In genomic region chr2:117408241-117408640, GRCm38 (mm10) we compare ENCODE assay signal across 24 mouse cellular contexts.
DNase-seq lines count a peak whose midpoint lies in the region; ATAC-seq lines count a peak whose summit lies in the region.
"Had no signal": no experiment of that assay in that cellular context is flagged by ENCODE, and none has a peak within 500 bp of the region (broad histone marks: within the 10 kb centered on the region; RNA-seq: fewer than 3 reads in every experiment).

No protein-coding gene starts in this region.

- H3K9ac ChIP-seq in forebrain, embryonic 11.5 days (ENCODE audit: low read length): no peak overlapping the region
- H3K9ac ChIP-seq: embryonic facial prominence, embryonic 12.5 days; forebrain, embryonic 12.5 days; heart, embryonic 15.5 days; hindbrain, embryonic 12.5 days; intestine, embryonic 15.5 days had no signal

- DNase-seq in induced T-regulatory cell, adult 2 months (ENCODE audit: low read depth): peak; percentile 50
- DNase-seq in thymus, postnatal 0 days (ENCODE audit: low spot score): peak; percentile 54
- peak; percentile 49 to 67 for DNase-seq in thymus, postnatal 36 days
- DNase-seq in forebrain, embryonic 11.5 days (ENCODE audit: low spot score): no peak
- no peak for DNase-seq in heart, embryonic 10.5 days (ENCODE audit: low spot score)
- no peak for DNase-seq in gastrocnemius, postnatal 10 days
- no peak for DNase-seq in gastrocnemius, postnatal 25 days
- DNase-seq: adrenal gland, adult 8-10 months; adrenal gland, postnatal 36 days; cerebellum, adult 9-10 months; cerebellum, postnatal 25 days; gastrocnemius, postnatal 36 days; heart, adult 18-20 months had no signal

- H3K4me3 ChIP-seq in forebrain, embryonic 11.5 days (ENCODE audit: low read depth, low read length): no peak overlapping the region
- H3K4me3 ChIP-seq in heart, embryonic 10.5 days: no peak overlapping the region
- H3K4me3 ChIP-seq: embryonic facial prominence, embryonic 12.5 days; forebrain, embryonic 12.5 days; heart, embryonic 15.5 days; hindbrain, embryonic 12.5 days; intestine, embryonic 15.5 days had no signal

- no peaks in the 10 kb centered on the region for H3K4me1 ChIP-seq in forebrain, embryonic 11.5 days (replicated peaks; ENCODE audit: control insufficient read depth, insufficient read depth, low read length)
- H3K4me1 ChIP-seq in heart, embryonic 10.5 days: no peaks in the 10 kb centered on the region
- H3K4me1 ChIP-seq: embryonic facial prominence, embryonic 12.5 days; heart, embryonic 15.5 days; hindbrain, embryonic 12.5 days; intestine, embryonic 15.5 days had no signal

- no peak overlapping the region for H3K4me2 ChIP-seq in forebrain, embryonic 11.5 days (ENCODE audit: low read depth, low read length, severe bottlenecking)
- H3K4me2 ChIP-seq: embryonic facial prominence, embryonic 12.5 days; forebrain, embryonic 12.5 days; heart, embryonic 11.5 days; heart, embryonic 15.5 days; hindbrain, embryonic 12.5 days; intestine, embryonic 15.5 days had no signal

- no peaks in the 10 kb centered on the region for H3K9me3 ChIP-seq in forebrain, embryonic 11.5 days (ENCODE audit: control insufficient read depth, low read length)
- no peaks in the 10 kb centered on the region for H3K9me3 ChIP-seq in heart, embryonic 10.5 days
- H3K9me3 ChIP-seq: embryonic facial prominence, embryonic 12.5 days; forebrain, embryonic 12.5 days; heart, embryonic 15.5 days; hindbrain, embryonic 12.5 days; intestine, embryonic 15.5 days had no signal

- H3K27ac ChIP-seq in forebrain, embryonic 11.5 days (ENCODE audit: low read depth, low read length): no peak overlapping the region
- H3K27ac ChIP-seq in heart, embryonic 10.5 days: no peak overlapping the region
- H3K27ac ChIP-seq: embryonic facial prominence, embryonic 12.5 days; forebrain, embryonic 12.5 days; heart, embryonic 15.5 days; hindbrain, embryonic 12.5 days; intestine, embryonic 15.5 days had no signal

- ATAC-seq in CD4-positive, CD25-positive, alpha-beta regulatory T cell, adult 4 months: peak; percentile 85
- no peak for ATAC-seq in forebrain, embryonic 11.5 days (replicated peaks; ENCODE audit: low FRiP score)
- ATAC-seq: forebrain, embryonic 16.5 days; hindbrain, embryonic 16.5 days; intestine, embryonic 15.5 days; Patski had no signal

- WGBS in forebrain, embryonic 11.5 days: 79% methylated on average over 5 of the region's 5 CpGs
- WGBS in heart, embryonic 10.5 days: 73% methylated on average over 5 of the region's 5 CpGs

- H3K27me3 ChIP-seq in forebrain, embryonic 11.5 days (ENCODE audit: control insufficient read depth, insufficient read depth, low read length): no peaks in the 10 kb centered on the region
- H3K27me3 ChIP-seq in heart, embryonic 10.5 days (ENCODE audit: insufficient read depth, poor library complexity, severe bottlenecking): no peaks in the 10 kb centered on the region
- H3K27me3 ChIP-seq: CH12.LX; embryonic facial prominence, embryonic 12.5 days; forebrain, embryonic 12.5 days; heart, embryonic 15.5 days; hindbrain, embryonic 12.5 days; intestine, embryonic 15.5 days had no signal

- no peaks in the 10 kb centered on the region for H3K36me3 ChIP-seq in forebrain, embryonic 11.5 days (ENCODE audit: control insufficient read depth, insufficient read depth, low read length)
- no peaks in the 10 kb centered on the region for H3K36me3 ChIP-seq in heart, embryonic 10.5 days
- H3K36me3 ChIP-seq: embryonic facial prominence, embryonic 12.5 days; forebrain, embryonic 12.5 days; heart, embryonic 15.5 days; hindbrain, embryonic 12.5 days; intestine, embryonic 15.5 days had no signal

Comparison
In these comparisons a context has a peak if more than half of its experiments do, and no peak if none do; other contexts are left out.
1. DNase-seq: peak in induced T-regulatory cell, adult 2 months (single experiment), thymus, postnatal 0 days (single experiment) and thymus, postnatal 36 days (2 of 2); none in forebrain, embryonic 11.5 days (single experiment), heart, embryonic 10.5 days (single experiment), gastrocnemius, postnatal 10 days (single experiment) and gastrocnemius, postnatal 25 days (single experiment).